Mouse (Mus musculus): ENCODE data around the gene Sertad3.

Gene Sertad3

DNA sequence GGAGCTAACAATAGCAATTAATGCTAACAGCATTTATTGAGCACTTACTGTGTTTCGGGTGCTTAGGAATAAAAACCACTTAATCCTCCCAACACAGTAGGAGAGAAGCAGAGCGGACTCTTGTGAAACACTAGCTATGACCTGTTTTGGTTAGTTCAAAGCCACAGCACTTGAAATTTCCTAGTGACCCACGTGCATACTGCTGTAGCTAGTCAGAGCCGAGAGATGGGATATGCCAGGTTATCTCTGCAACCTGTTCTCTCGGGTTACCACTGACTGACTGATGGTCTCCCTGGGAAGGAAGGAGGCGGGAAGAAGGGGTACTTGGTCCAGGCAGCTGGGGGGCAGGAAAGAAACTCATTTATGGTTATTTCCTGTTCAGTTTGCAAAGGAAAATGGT lies 13.1 kb upstream of the Sertad3 start:
- DNase-seq (ENCODE audit: inconsistent age in 2 of 2, low spot score in 1 of 2): peak in 1 of 2 experiments; percentile 13

DNA sequence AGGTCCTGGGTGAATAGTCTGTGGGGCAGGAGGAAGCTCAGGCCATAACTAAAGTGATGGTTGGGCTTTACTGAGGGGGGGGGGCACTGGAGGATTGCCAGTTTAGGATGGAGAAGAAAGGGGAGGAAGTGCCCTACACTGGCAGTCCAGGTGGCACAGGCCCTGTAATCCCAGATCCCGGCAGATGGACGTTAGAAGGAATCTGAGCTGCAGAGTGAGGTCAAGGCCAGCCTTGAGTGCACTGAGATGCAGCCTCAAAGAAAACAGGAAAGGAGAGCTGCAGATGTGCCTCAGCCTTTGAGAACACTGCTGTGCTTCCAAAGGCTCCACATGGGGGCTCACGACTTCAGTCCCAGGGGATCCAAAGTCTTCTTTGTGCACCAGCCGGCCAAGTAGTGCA lies 5.9 kb upstream of the Sertad3 start:
- peak in 1 of 2 experiments; percentile 43 for DNase-seq (ENCODE audit: inconsistent age in 2 of 2, low spot score in 1 of 2)

DNA sequence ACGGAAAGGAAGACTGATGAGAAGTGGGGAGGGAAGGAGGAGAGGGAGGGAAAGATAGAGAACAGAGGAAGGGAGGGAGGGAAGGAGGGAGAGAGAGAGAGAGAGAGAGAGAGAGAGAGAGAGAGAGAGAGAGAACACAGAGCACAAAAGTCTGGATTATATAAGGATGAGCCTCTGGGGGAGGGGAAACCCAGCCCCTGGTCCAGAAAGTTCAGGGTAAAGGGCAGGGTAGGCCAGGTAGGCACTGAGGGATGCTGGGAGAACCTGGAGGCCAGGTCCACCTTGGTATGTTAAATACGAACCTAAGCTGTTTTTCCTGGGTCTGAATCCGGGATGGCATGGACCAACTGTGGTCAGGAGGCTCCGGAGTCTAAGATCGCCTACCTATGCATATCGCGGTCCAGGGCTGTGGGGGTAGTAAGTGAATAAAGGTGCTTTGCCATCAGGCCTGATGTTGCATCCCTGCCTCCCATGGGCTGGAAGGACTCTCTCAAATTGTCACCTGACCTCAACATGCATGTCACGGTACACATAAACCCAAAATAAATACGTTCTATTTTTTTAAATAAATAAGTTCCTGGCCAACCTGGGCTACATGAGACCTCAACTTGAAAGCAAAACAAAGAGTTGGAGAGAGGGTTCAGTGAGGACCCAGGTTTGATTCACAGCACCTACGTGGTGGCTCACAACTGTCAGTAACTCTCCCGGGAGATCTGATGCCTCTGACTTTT lies 2.0 kb upstream of the Sertad3 start:
- DNase-seq (ENCODE audit: inconsistent age in 2 of 2, low spot score in 1 of 2): no peak

DNA sequence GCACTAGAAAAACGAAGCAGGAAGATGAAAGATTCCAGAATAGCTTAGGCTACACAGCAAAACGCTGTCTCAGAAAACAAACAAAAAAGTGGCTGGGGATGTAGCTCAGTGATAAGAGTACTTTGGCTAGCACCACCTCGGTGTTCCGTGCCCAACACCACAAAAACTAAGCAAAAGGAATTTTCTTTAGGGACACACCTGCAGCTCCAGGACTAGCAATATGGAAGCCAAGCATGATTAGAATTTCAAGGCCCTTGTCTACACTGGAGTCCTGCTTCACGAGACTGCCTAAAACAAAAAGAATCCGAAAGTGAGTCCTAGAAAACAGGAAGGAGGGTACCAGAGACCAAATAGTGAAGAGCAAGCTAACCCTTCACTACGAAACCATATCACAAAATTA lies 972 bp upstream of the Sertad3 start:
- DNase-seq (ENCODE audit: inconsistent age in 2 of 2, low spot score in 1 of 2): peak in 1 of 2 experiments; percentile 80

DNA sequence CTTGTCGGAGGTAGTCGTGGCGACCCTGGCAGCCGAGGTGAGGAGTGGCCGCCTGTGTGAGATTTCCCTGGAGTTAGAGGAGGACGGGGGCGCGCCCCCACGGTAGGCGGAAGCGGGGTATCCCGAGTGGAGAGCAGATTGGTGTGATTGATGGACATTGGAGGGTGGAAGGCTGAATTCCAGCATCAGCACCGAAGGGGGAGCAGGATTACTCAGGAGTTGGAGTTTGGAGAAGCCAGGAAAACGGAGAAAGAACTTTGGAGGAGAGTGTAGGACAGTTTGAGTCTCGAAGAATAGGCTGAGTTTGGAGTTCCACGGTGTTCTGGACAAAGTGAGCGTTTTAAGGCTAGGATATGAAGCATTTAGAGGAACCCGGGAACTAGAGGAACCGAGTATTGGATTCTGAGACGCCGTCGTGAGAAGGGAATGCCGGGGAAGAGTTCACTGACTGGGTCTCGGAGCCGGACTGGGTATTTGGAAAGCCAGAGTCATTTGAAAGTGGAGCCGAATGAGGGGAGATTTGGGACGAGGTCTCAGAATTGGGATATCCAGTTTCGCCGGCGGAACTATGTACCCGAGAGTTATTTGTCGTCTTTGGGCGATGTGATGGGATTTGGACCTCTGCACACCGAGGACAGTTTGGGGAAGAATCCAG lies 394 bp downstream of the Sertad3 start:
- DNase-seq (ENCODE audit: inconsistent age in 2 of 2, low spot score in 1 of 2): no peak

DNA sequence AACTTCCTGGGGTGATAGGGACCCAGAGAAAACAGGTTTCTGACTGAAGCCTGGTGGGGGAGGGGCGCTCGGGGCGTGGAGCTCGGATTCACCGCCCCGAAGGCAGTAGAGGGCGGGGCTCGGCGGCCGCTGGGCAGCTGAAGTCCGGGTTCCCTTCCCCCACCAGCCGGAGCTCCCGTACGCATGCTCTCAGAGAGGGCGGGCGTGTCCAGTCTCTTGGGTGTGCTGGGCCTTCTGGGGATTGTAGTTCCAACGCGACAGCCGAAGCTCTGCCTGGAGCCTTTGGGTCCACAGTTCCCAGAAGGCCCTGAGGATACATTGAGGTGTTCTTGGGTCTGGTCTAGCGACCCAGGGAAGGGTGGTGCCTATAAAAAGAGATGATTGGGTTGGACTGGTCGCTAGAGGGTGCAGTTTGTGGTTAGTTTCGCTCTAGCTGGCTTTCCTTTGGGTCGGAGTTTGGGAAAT lies 954 bp downstream of the Sertad3 start:
- DNase-seq (ENCODE audit: inconsistent age in 2 of 2, low spot score in 1 of 2): peak; percentile 99

DNA sequence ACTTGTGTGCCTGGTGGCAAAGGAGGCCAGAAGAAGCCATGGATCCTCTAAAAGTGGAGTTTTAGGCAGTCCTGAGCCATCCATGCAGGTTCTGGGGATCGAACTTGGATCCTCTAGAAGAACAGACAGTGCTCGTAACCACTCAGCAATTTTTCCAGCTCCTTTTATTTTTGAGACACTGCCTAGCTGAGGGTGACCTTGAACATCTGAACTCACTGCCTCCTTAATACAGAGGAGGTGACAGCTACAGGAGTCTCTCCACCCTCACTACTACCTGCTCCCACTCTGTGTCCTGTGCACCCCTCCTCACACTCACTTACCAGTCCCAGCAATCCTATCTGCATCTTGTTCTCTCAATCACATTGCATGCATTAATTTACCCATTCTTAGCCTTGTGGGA lies 2.0 kb downstream of the Sertad3 start:
- DNase-seq (ENCODE audit: inconsistent age in 2 of 2, low spot score in 1 of 2): peak in 1 of 2 experiments; percentile 69

DNA sequence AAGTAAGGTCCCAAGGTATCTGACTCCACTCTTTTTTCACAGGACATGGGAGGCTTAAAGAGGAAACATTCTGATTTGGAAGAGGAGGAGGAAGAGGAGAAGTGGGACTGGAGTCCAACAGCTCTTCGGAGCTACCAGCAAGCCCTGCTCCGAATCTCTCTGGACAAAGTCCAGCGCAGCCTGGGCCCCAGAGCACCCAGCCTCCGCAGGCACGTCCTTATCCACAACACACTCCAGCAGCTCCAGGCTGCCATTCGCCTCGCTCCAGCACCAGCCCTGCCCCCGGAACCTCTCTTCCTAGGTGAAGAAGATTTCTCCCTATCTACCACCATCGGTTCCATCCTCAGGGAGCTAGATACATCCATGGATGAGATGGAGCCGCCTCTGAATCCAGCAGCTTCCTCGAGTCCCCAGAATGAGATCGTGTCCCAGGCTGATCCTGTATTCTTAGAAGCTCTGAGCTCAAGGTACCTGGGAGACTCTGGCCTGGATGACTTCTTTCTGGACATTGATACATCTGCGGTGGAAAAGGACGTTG lies 2.6 kb downstream of the Sertad3 start:
- peak in 1 of 2 experiments; percentile 55 for DNase-seq (ENCODE audit: inconsistent age in 2 of 2, low spot score in 1 of 2)

DNA sequence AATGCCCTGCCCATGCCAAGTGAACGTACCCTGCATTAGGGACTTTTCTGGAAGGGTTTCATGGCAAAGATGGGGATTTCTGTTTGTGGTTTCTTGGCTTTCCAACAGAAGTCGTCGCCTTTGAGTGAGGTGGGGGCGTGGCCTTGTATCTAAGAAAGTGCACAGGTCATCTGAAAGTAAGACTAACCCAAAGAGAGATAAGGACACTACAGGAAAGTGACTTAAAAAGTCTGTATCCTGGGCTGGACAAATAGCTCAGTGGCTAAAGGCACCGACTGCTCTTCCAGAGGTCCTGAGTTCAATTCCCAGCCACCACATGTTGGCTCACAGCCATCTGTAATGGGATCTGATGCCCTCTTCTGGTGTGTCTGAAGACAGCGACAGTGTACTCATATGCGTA lies 5.0 kb downstream of the Sertad3 start:
- DNase-seq (ENCODE audit: inconsistent age in 2 of 2, low spot score in 1 of 2): no peak

DNA sequence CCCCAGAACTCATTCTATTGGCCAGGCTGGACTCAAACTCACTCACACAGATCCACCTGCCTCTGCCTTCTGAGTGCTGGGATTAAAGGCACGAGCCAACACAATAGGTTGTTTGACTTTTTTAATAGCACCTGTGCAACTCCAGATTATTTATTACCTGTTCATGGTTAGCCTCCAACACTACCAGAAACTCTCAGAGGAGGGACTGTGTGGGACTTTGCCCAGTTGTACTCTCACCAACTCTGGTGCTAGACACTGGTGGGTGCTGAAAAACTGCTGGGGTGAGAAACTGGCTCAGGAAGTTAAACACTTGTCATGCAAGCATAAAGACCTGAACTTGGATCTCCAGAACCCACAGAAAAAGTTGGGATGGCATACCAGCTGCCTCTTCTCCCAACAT lies 6.2 kb downstream of the Sertad3 start:
- no peak for DNase-seq (ENCODE audit: inconsistent age in 2 of 2, low spot score in 1 of 2)

DNA sequence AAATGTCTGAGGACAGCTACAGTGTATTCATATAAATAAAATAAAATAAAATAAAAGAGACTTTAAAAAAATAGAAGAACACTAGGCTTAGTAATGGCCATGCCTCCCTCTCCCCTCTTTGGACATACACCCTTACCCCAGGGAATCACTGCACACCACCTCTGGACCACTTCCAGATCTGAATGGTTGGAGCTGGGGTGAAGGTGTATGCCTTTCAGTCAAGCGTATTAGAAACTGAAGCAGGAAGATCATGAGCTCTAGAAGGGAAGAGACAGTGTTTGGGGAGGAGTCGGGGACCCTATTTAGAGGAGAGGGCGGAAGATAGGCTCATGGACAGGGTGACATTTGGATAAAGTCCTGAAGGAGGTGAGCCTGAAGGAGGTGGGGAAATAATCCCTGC lies 6.9 kb downstream of the Sertad3 start:
- no peak for DNase-seq (ENCODE audit: inconsistent age in 2 of 2, low spot score in 1 of 2)

DNA sequence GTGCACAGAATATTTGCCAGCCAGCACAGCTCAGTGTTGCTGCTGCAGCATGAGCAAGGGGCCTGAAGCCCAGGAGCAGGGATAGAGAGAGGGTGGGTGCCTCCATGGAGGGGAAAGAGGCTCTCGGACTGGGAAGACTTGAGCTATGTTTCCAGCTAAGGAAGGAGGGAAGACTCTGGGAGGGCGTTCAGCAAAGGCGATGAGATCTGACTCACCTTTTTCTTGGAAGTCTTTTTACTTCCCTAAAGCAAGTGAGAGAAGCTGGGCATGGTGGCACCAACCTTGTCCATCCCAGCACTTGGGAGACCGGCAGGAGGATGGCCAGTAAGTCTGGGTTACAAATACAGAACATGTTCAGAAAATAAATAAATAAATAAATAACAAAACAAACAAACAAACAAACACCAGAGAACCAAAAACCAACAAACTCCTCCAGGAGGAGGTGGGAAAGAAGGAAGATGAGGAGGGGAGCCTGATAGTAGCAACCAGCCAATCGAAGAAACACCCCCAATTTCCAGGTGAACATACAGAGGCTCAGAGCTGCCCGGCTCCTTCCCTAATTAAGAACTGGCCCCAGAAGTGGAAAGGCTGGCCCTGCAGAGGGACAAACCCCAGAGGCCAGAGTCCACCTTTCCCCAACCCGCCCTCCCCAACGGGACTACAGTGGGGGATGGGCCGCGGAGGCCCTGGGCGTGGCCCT lies 7.5 kb downstream of the Sertad3 start:
- peak in 1 of 2 experiments; percentile 81 for DNase-seq (ENCODE audit: inconsistent age in 2 of 2, low spot score in 1 of 2)

DNA sequence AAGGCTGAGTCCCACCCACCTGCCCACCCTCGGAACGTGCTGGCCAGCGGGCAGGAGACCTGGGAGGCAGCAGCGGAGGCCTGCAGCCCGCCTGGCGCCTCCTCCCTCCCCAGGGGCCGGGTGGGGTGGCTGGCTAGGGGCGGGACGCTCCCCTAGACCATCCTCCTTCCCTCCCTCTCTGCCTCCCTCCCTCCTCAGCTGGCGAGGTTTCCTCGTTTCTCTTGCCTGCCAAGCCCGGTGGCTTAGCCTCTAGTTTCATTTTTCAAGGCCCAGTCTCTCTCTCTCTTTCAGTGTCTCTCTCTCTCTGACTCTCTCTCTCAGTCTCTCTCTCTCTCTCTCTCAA lies 8.0 kb downstream of the Sertad3 start:
- DNase-seq (ENCODE audit: inconsistent age in 2 of 2, low spot score in 1 of 2): peak; percentile 96 to 98

DNA sequence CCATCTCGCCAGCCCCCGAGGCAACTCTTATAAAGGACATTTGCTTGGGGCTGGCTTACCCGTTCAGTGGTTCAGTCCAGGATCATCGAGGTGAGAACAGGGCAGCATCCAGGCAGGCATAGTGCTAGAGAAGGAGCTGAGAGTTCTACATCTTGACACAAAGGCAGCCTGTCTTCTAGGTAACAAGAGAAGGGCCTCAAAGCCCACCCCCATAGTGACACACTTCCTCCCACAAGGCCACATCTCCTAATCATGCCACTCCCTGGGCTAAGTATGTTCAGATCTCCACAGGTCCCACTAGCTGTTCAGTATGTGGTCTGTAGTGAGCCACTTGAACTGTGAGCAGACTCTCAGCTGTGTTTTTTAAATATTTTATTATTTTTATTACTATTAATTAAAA lies 10.3 kb downstream of the Sertad3 start:
- peak in 1 of 2 experiments; percentile 34 for DNase-seq (ENCODE audit: inconsistent age in 2 of 2, low spot score in 1 of 2)

DNA sequence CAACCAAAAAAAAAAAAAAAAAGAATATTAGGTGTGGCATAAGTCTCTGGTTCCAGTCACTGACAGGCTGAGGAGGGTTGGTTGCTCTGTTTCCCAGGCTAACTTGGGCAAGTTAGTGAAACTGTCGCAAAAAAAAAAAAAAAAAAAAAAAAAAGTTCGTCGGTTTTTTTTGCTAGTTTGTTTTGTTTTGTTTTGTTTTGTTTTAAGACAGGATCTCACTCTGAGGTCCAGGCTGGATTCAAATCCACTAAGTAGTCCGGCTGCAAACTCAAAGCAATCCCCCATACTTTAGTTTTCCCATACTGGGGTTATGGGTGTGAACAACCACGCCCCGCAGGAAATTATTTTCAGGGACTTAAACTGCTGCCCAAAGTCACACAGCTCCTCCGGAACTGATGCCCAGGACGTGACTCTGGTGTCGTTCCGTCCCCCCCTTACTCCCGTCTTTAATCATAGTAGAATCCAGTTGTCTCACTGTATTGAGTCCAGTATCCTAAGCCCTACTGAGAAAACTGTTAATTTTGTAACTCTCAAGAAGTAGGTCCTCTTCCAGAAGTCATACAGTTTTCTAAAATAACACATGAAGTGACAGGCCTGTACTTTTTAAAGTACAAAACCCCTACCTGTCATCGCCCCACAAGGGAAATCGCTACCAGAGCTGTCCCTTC lies 12.7 kb downstream of the Sertad3 start:
- peak in 1 of 2 experiments; percentile 65 for DNase-seq (ENCODE audit: inconsistent age in 2 of 2, low spot score in 1 of 2)

DNA sequence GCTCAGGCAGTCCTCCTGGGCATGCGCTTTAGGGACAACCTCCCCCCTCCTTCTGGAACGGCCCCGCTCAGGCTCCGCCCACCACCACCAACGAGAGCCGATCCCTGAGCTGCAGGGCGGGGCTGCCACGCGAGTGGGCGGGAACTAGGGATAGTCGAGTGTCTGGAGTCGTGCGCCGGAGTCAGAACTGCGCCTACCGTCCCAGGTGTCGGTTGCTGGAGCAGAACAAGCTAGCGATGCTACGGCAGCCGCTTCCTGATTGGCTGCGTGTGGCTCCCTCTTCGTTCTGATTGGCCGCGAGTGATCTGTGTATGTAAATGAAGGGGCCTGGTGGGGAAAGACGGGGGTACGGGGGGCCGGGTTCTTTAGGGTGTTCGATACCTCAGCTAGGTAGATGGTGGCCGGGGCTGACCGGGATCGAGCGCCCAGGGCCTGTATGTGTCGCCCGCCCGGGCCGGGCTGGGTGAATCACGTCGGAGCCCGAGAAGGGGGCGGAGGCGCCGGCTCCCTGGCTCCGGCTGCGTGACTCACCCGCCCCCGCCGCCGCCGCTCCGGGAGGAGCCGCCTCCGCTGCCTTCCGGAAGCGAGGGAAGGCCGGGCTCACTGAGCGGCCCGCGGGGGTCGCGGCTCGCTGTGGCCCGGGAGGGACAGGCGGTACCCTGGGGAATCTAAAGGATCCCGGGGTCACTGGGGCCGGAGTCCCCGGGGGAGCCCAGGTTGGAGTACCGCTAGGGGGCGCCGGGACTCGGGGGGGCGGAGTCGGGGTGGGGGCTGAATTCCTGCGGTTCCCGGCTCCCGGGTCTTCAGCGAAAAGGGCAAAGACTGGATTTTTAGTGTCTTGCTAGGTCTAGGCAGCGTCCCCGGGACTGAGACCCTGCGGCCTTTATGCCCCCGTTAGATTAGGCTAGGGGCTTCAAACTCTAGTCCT lies 13.5 kb downstream of the Sertad3 start, which contains the start of gene Sertad1:
Sertad1 (plus strand) TSS at position 141 of the 928 bp plus-strand sequence.
- DNase-seq (ENCODE audit: inconsistent age in 2 of 2, low spot score in 1 of 2): peak; percentile 100

DNA sequence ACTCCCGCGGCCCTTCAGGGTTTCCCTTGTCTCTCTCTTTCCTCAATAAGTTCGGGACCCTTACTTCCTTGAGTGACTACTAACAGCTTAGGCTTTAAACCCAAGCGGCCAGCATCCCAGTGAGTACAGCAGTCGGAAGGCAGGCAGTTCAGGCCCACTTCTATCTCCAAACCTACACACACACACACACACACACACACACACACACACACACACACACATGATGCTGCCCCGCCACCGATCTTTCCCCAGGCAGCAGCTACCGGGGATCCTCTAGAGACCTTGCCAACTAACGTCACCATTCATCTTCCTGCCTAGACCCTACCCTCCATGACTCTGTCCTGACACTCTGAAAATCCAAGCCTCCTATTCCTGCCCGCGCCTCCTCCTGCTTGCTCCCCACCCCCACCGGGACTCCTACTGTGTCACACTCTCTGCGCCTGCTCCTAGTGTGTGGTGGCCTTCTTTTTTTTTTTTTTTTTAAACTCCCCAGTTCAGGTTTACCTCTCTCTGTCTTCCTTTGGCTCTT lies 14.2 kb downstream of the Sertad3 start:
- DNase-seq (ENCODE audit: inconsistent age in 2 of 2, low spot score in 1 of 2): peak; percentile 86 to 92

DNA sequence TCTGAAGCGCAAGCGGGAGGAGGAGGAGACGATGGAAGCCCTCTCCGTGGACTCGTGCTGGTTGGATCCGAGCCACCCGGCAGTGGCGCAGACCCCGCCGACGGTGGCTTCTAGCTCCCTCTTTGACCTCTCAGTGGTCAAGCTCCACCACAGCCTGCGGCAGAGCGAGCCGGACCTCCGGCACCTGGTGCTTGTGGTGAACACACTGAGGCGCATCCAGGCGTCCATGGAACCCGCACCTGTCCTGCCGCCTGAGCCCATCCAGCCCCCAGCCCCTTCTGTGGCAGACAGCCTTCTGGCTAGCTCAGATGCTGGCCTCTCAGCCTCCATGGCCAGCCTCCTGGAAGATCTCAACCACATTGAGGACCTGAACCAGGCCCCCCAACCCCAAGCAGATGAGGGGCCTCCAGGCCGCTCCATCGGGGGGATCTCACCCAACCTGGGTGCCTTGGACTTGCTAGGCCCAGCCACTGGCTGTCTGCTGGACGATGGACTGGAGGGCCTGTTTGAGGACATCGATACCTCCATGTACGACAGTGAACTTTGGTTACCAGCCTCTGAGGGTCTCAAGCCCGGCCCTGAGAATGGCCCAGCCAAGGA lies 15.8 kb downstream of the Sertad3 start:
- DNase-seq (ENCODE audit: inconsistent age in 2 of 2, low spot score in 1 of 2): peak; percentile 53 to 72

DNA sequence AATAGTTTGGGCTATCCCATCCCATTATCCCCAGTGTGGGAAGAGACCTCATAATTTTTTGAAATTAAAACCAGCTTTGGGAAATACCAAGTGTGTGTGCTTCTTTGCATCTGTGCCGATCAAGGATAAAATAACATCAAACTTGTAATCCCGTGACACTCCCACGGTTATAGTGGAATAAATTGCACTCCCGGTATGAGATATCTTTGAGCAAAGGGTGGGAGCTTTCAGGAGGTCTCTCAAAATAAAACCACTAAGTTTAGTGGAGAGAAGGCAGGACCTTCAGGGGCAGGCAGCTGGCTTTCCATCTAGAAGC lies 16.6 kb downstream of the Sertad3 start:
- DNase-seq (ENCODE audit: inconsistent age in 2 of 2, low spot score in 1 of 2): no peak
